Comparison of ENCODE assay signal across 17 mouse cellular contexts in genomic region chr12:92239956-92240699, GRCm38 (mm10).
DNase-seq lines count a peak whose midpoint lies in the region; ATAC-seq lines count a peak whose summit lies in the region.
"Had no signal": no experiment of that assay in that cellular context is flagged by ENCODE, and none has a peak within 500 bp of the region (broad histone marks: within the 10 kb centered on the region; RNA-seq: fewer than 3 reads in every experiment).

No protein-coding gene starts in this region.

- H3K4me1 ChIP-seq in forebrain, embryonic 13.5 days: peaks cover 6% of the 10 kb centered on the region; the same call in 1 of the 2 replicates
- no peaks in the 10 kb centered on the region for H3K4me1 ChIP-seq in forebrain, embryonic 11.5 days (replicated peaks; ENCODE audit: control insufficient read depth, insufficient read depth, low read length)
- H3K4me1 ChIP-seq in hindbrain, embryonic 14.5 days (replicated peaks; ENCODE audit: control insufficient read depth, insufficient read depth, low read length): no peaks in the 10 kb centered on the region
- H3K4me1 ChIP-seq in neural tube, embryonic 13.5 days (replicated peaks): peaks cover 8% of the 10 kb centered on the region

- no peak for ATAC-seq in forebrain, embryonic 13.5 days
- ATAC-seq in forebrain, embryonic 11.5 days (replicated peaks; ENCODE audit: low FRiP score): no peak
- peak; percentile 60 for ATAC-seq in hindbrain, embryonic 14.5 days (ENCODE audit: low FRiP score)
- peak; percentile 80 for ATAC-seq in neural tube, embryonic 13.5 days (ENCODE audit: low read depth)

- no peaks in the 10 kb centered on the region for H3K9me3 ChIP-seq in forebrain, embryonic 13.5 days (replicated peaks)
- H3K9me3 ChIP-seq in forebrain, embryonic 11.5 days (ENCODE audit: control insufficient read depth, low read length): no peaks in the 10 kb centered on the region
- H3K9me3 ChIP-seq in hindbrain, embryonic 14.5 days (ENCODE audit: control insufficient read depth, low read length): no peaks in the 10 kb centered on the region
- H3K9me3 ChIP-seq in neural tube, embryonic 13.5 days: no peaks in the 10 kb centered on the region

- no peak for DNase-seq in forebrain, embryonic 11.5 days (ENCODE audit: low spot score)
- peak; percentile 6 to 7 for DNase-seq in left cerebral cortex, postnatal 14 days (ENCODE audit: low spot score in 2 of 2)
- no peak for DNase-seq in left cerebral cortex, postnatal 36 days (ENCODE audit: low spot score in 2 of 2)
- DNase-seq in hindbrain, embryonic 14.5 days (ENCODE audit: low spot score): no peak
- DNase-seq in kidney, adult 11 months: no peak
- no peak for DNase-seq in kidney, postnatal 4 days
- DNase-seq: adrenal gland, postnatal 25 days; cerebellum, postnatal 14 days; gastrocnemius, postnatal 10 days; heart, postnatal 14 days; lung, adult 2 months; spleen, adult 18-20 months; thymus, postnatal 14 days had no signal

- intact Hi-C loops in left cerebral cortex, postnatal 14 days (cut with DNase I): no loop called here
- intact Hi-C loops in left cerebral cortex, postnatal 36 days (cut with DNase I): no loop called here

- H3K27ac ChIP-seq in forebrain, embryonic 13.5 days: peak overlapping the region; percentile 11; the same call in 1 of the 2 replicates
- no peak overlapping the region for H3K27ac ChIP-seq in forebrain, embryonic 11.5 days (ENCODE audit: low read depth, low read length)
- H3K27ac ChIP-seq in hindbrain, embryonic 14.5 days: no peak overlapping the region
- H3K27ac ChIP-seq in neural tube, embryonic 13.5 days (replicated peaks): no peak overlapping the region
- H3K27ac ChIP-seq: layer of hippocampus, adult 2 months had no signal

- no peak overlapping the region for H3K4me2 ChIP-seq in forebrain, embryonic 13.5 days
- H3K4me2 ChIP-seq in forebrain, embryonic 11.5 days (ENCODE audit: low read depth, low read length, severe bottlenecking): no peak overlapping the region
- H3K4me2 ChIP-seq in hindbrain, embryonic 14.5 days (replicated peaks): no peak overlapping the region
- H3K4me2 ChIP-seq in neural tube, embryonic 13.5 days: no peak overlapping the region

- no peak overlapping the region for H3K4me3 ChIP-seq in forebrain, embryonic 13.5 days
- no peak overlapping the region for H3K4me3 ChIP-seq in forebrain, embryonic 11.5 days (ENCODE audit: low read depth, low read length)
- H3K4me3 ChIP-seq in hindbrain, embryonic 14.5 days (replicated peaks; ENCODE audit: low read length): no peak overlapping the region
- H3K4me3 ChIP-seq in neural tube, embryonic 13.5 days: no peak overlapping the region
- H3K4me3 ChIP-seq: layer of hippocampus, adult 2 months; myocyte had no signal

- H3K27me3 ChIP-seq in forebrain, embryonic 13.5 days: no peaks in the 10 kb centered on the region
- H3K27me3 ChIP-seq in forebrain, embryonic 11.5 days (ENCODE audit: control insufficient read depth, insufficient read depth, low read length): no peaks in the 10 kb centered on the region
- H3K27me3 ChIP-seq in hindbrain, embryonic 14.5 days (ENCODE audit: control insufficient read depth, insufficient read depth, low read length): no peaks in the 10 kb centered on the region
- H3K27me3 ChIP-seq in neural tube, embryonic 13.5 days: no peaks in the 10 kb centered on the region

- H3K36me3 ChIP-seq in forebrain, embryonic 13.5 days (ENCODE audit: poor library complexity, severe bottlenecking): no peaks in the 10 kb centered on the region
- no peaks in the 10 kb centered on the region for H3K36me3 ChIP-seq in forebrain, embryonic 11.5 days (ENCODE audit: control insufficient read depth, insufficient read depth, low read length)
- H3K36me3 ChIP-seq in hindbrain, embryonic 14.5 days (replicated peaks; ENCODE audit: control insufficient read depth, insufficient read depth): no peaks in the 10 kb centered on the region
- no peaks in the 10 kb centered on the region for H3K36me3 ChIP-seq in neural tube, embryonic 13.5 days

- no peak overlapping the region for H3K9ac ChIP-seq in forebrain, embryonic 13.5 days
- H3K9ac ChIP-seq in forebrain, embryonic 11.5 days (ENCODE audit: low read length): no peak overlapping the region
- H3K9ac ChIP-seq in hindbrain, embryonic 14.5 days: no peak overlapping the region
- no peak overlapping the region for H3K9ac ChIP-seq in neural tube, embryonic 13.5 days

- WGBS in forebrain, embryonic 13.5 days: 81% methylated on average over 5 of the region's 5 CpGs
- WGBS in forebrain, embryonic 11.5 days: 92% methylated on average over 5 of the region's 5 CpGs
- 66% methylated on average over 5 of the region's 5 CpGs for WGBS in hindbrain, embryonic 14.5 days
- 51% methylated on average over 5 of the region's 5 CpGs for WGBS in neural tube, embryonic 13.5 days

Comparison
In these comparisons a context has a peak if more than half of its experiments do, and no peak if none do; other contexts are left out.
1. DNase-seq: peak in left cerebral cortex, postnatal 14 days (2 of 2); none in forebrain, embryonic 11.5 days (single experiment), left cerebral cortex, postnatal 36 days (0 of 2), hindbrain, embryonic 14.5 days (single experiment), kidney, adult 11 months (single experiment) and kidney, postnatal 4 days (0 of 2).
2. ATAC-seq: peak in hindbrain, embryonic 14.5 days (single experiment) and neural tube, embryonic 13.5 days (single experiment); none in forebrain, embryonic 13.5 days (single experiment) and forebrain, embryonic 11.5 days (single experiment).